Mouse (Mus musculus): Measurements from ENCODE around the gene Scp2.

DNA sequence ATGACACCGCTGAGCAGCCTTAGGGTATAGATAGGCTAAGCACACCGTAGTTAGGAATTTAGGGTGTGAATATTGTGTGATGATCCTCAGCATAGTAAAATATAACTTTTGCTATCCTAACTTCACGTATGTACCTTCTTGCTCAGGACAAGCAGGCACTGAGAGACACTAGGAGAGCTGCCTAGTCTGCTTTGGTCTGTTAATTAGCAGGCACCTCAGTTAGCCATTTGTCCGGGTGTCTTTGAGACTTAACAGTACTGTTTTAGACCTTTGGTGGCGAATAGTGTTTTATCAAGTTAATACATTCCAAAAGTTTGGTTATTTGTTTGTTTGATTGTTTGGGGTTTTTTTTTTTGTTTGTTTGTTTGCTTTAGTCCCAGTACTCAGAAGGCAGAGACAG, 17.3 kb downstream of the Scp2 start:
- TF ChIP-seq POLR2A (IDR thresholded peaks at IDR 0.05; ENCODE audit: control insufficient read depth in 1 of 2, insufficient read depth in 1 of 2, low read depth in 1 of 2, low read length in 2 of 2, poor library complexity in 1 of 2) (no peak), CTCF (IDR thresholded peaks at IDR 0.05 in 2 of 3, conservative IDR thresholded peaks at IDR 0.05 in 1 of 3; ENCODE audit: control insufficient read depth in 1 of 3, insufficient read depth in 1 of 3, low read depth in 2 of 3, low read length in 3 of 3, poor library complexity in 1 of 3, severe bottlenecking in 1 of 3) (no peak), BHLHE40 (IDR thresholded peaks at IDR 0.05; ENCODE audit: borderline replicate concordance, low read depth, low read length) (no peak), ZMIZ1 (IDR thresholded peaks at IDR 0.05; ENCODE audit: low read depth, low read length) (no peak), MAZ (IDR thresholded peaks at IDR 0.05; ENCODE audit: low read depth, low read length) (no peak), SIN3A (IDR thresholded peaks at IDR 0.05; ENCODE audit: low read length) (no peak), JUND (IDR thresholded peaks at IDR 0.05; ENCODE audit: low read depth, low read length) (no peak), HCFC1 (IDR thresholded peaks at IDR 0.05; ENCODE audit: low read depth, low read length) (no peak), USF2 (IDR thresholded peaks at IDR 0.05; ENCODE audit: borderline replicate concordance in 1 of 2, insufficient read depth in 1 of 2, low read depth in 1 of 2, low read length in 2 of 2) (no peak), MEF2A (IDR thresholded peaks at IDR 0.05; ENCODE audit: extremely low read depth, insufficient replicate concordance, low read depth, low read length, poor library complexity, severe bottlenecking) (no peak)

Measured in MEL (cell line).